Mouse (Mus musculus): ENCODE data around the gene Nop10. TPM values are rescaled to one million over a fixed set of nuclear protein-coding genes. Genes with fewer than 3 reads are reported as not detected.

Nop10 gene
- 159 and 169 TPM in 2 replicates for polyA plus RNA-seq (2016; fragmentation: Nextera tagmentation; extraction: Ambion mirVana)

GRCm38 (mm10) chr2:112261748-112262653 is at the start of gene Nop10:
TSS of gene Nop10 (plus strand) at chr2:112261926.
- Histone ChIP-seq H3K9ac (peak within 1 kb of the TSS; percentile 72), H3K27ac (ENCODE audit: poor library complexity, severe bottlenecking) (peak within 1 kb of the TSS; percentile 61), H3K4me2 (peak within 1 kb of the TSS; percentile 69), H3K36me3 (no peaks in the 10 kb centered on the region), H3K4me3 (peak within 1 kb of the TSS; percentile 68), H3K4me1 (replicated peaks) (peaks cover 19% of the 10 kb centered on the region), H3K9me3 (replicated peaks) (no peaks in the 10 kb centered on the region), H3K27me3 (replicated peaks) (no peaks in the 10 kb centered on the region)
- peak; percentile 57 for ATAC-seq (ENCODE audit: insufficient number of reproducible peaks, low FRiP score)
- under 1% methylated on average over 36 of the region's 36 CpGs for WGBS

GRCm38 (mm10) chr2:112215977-112216376 is 45.7 kb upstream of the Nop10 start:
- H3K4me2 ChIP-seq: no peak overlapping the region
- H3K9ac ChIP-seq: no peak overlapping the region
- no peaks in the 10 kb centered on the region for H3K27me3 ChIP-seq (replicated peaks)
- 8% methylated on average over 1 of the region's 1 CpGs for WGBS
- no peak for ATAC-seq (ENCODE audit: insufficient number of reproducible peaks, low FRiP score)
- H3K9me3 ChIP-seq (replicated peaks): no peaks in the 10 kb centered on the region
- H3K4me1 ChIP-seq (replicated peaks): no peaks in the 10 kb centered on the region
- H3K36me3 ChIP-seq: no peaks in the 10 kb centered on the region
- H3K27ac ChIP-seq (ENCODE audit: poor library complexity, severe bottlenecking): no peak overlapping the region
- no peak overlapping the region for H3K4me3 ChIP-seq

GRCm38 (mm10) chr2:112217614-112218013 is 44.1 kb upstream of the Nop10 start:
- 68% methylated on average over 6 of the region's 6 CpGs for WGBS
- ATAC-seq (ENCODE audit: insufficient number of reproducible peaks, low FRiP score): no peak
- no peak overlapping the region for H3K4me3 ChIP-seq
- H3K27ac ChIP-seq (ENCODE audit: poor library complexity, severe bottlenecking): no peak overlapping the region
- no peaks in the 10 kb centered on the region for H3K4me1 ChIP-seq (replicated peaks)
- no peak overlapping the region for H3K9ac ChIP-seq
- no peak overlapping the region for H3K4me2 ChIP-seq
- no peaks in the 10 kb centered on the region for H3K36me3 ChIP-seq
- no peaks in the 10 kb centered on the region for H3K9me3 ChIP-seq (replicated peaks)
- no peaks in the 10 kb centered on the region for H3K27me3 ChIP-seq (replicated peaks)

- ATAC-seq (ENCODE audit: insufficient number of reproducible peaks, low FRiP score): no peak
- Histone ChIP-seq H3K9ac (no peak overlapping the region), H3K36me3 (no peaks in the 10 kb centered on the region), H3K9me3 (replicated peaks) (no peaks in the 10 kb centered on the region), H3K4me1 (replicated peaks) (no peaks in the 10 kb centered on the region), H3K4me3 (no peak overlapping the region), H3K27ac (ENCODE audit: poor library complexity, severe bottlenecking) (no peak overlapping the region), H3K4me2 (no peak overlapping the region), H3K27me3 (replicated peaks) (no peaks in the 10 kb centered on the region)
- 74% methylated on average over 5 of the region's 5 CpGs for WGBS
Observed at GRCm38 (mm10) chr2:112220880-112221279, 40.8 kb upstream of the Nop10 start.

GRCm38 (mm10) chr2:112222607-112223006 is 39.1 kb upstream of the Nop10 start:
- no peak for ATAC-seq (ENCODE audit: insufficient number of reproducible peaks, low FRiP score)
- 48% methylated on average over 5 of the region's 5 CpGs for WGBS
- Histone ChIP-seq H3K4me1 (replicated peaks) (no peaks in the 10 kb centered on the region), H3K9me3 (replicated peaks) (no peaks in the 10 kb centered on the region), H3K36me3 (no peaks in the 10 kb centered on the region), H3K27me3 (replicated peaks) (no peaks in the 10 kb centered on the region), H3K27ac (ENCODE audit: poor library complexity, severe bottlenecking) (no peak overlapping the region), H3K9ac (no peak overlapping the region), H3K4me2 (no peak overlapping the region), H3K4me3 (no peak overlapping the region)

- Histone ChIP-seq H3K36me3 (no peaks in the 10 kb centered on the region), H3K4me2 (no peak overlapping the region), H3K27me3 (replicated peaks) (no peaks in the 10 kb centered on the region), H3K4me3 (no peak overlapping the region), H3K9me3 (replicated peaks) (no peaks in the 10 kb centered on the region), H3K27ac (ENCODE audit: poor library complexity, severe bottlenecking) (no peak overlapping the region), H3K9ac (no peak overlapping the region), H3K4me1 (replicated peaks) (no peaks in the 10 kb centered on the region)
- WGBS: 51% methylated on average over 4 of the region's 4 CpGs
- no peak for ATAC-seq (ENCODE audit: insufficient number of reproducible peaks, low FRiP score)
Observed at GRCm38 (mm10) chr2:112224356-112224755, 37.4 kb upstream of the Nop10 start.

GRCm38 (mm10) chr2:112232623-112233022 is 29.1 kb upstream of the Nop10 start:
- Histone ChIP-seq H3K27ac (ENCODE audit: poor library complexity, severe bottlenecking) (no peak overlapping the region), H3K4me1 (replicated peaks) (no peaks in the 10 kb centered on the region), H3K36me3 (no peaks in the 10 kb centered on the region), H3K4me2 (no peak overlapping the region), H3K4me3 (no peak overlapping the region), H3K9ac (no peak overlapping the region), H3K9me3 (replicated peaks) (no peaks in the 10 kb centered on the region), H3K27me3 (replicated peaks) (no peaks in the 10 kb centered on the region)
- ATAC-seq (ENCODE audit: insufficient number of reproducible peaks, low FRiP score): no peak
- WGBS: 81% methylated on average over 1 of the region's 1 CpGs

- Histone ChIP-seq H3K9ac (no peak overlapping the region), H3K27ac (ENCODE audit: poor library complexity, severe bottlenecking) (no peak overlapping the region), H3K4me2 (no peak overlapping the region), H3K27me3 (replicated peaks) (no peaks in the 10 kb centered on the region), H3K36me3 (no peaks in the 10 kb centered on the region), H3K4me1 (replicated peaks) (peaks cover 14% of the 10 kb centered on the region), H3K9me3 (replicated peaks) (no peaks in the 10 kb centered on the region), H3K4me3 (no peak overlapping the region)
- 78% methylated on average over 2 of the region's 2 CpGs for WGBS
- ATAC-seq (ENCODE audit: insufficient number of reproducible peaks, low FRiP score): no peak
Observed at GRCm38 (mm10) chr2:112236620-112237019, 25.1 kb upstream of the Nop10 start.

- Histone ChIP-seq H3K4me2 (peak overlapping the region; percentile 83; the same call in 1 of the 2 replicates), H3K27ac (ENCODE audit: poor library complexity, severe bottlenecking) (no peak overlapping the region), H3K4me1 (replicated peaks) (peaks cover 14% of the 10 kb centered on the region), H3K36me3 (peaks cover 5% of the 10 kb centered on the region; the same call in 1 of the 2 replicates), H3K4me3 (no peak overlapping the region), H3K9ac (no peak overlapping the region), H3K27me3 (replicated peaks) (no peaks in the 10 kb centered on the region), H3K9me3 (replicated peaks) (no peaks in the 10 kb centered on the region)
- no peak for ATAC-seq (ENCODE audit: insufficient number of reproducible peaks, low FRiP score)
- 4% methylated on average over 4 of the region's 4 CpGs for WGBS
Observed at GRCm38 (mm10) chr2:112238006-112238405, 23.7 kb upstream of the Nop10 start.

- peak; percentile 89 for ATAC-seq (ENCODE audit: insufficient number of reproducible peaks, low FRiP score)
- Histone ChIP-seq H3K9me3 (replicated peaks) (no peaks in the 10 kb centered on the region), H3K4me3 (peak within 1 kb of the TSS; percentile 87), H3K27ac (ENCODE audit: poor library complexity, severe bottlenecking) (peak within 1 kb of the TSS; percentile 89), H3K27me3 (replicated peaks) (no peaks in the 10 kb centered on the region), H3K4me2 (peak within 1 kb of the TSS; percentile 83), H3K9ac (peak within 1 kb of the TSS; percentile 85), H3K4me1 (replicated peaks) (peaks cover 14% of the 10 kb centered on the region), H3K36me3 (peaks cover 18% of the 10 kb centered on the region)
- WGBS: 4% methylated on average over 81 of the region's 94 CpGs
Observed at GRCm38 (mm10) chr2:112239212-112239934, 22.4 kb upstream of the Nop10 start, which contains the start of gene Lpcat4. TSS of gene Lpcat4 (plus strand) at chr2:112239468.

All from heart, embryonic 12.5 days (tissue).